ENCODE assay signal across 25 mouse cellular contexts in the genomic region with DNA sequence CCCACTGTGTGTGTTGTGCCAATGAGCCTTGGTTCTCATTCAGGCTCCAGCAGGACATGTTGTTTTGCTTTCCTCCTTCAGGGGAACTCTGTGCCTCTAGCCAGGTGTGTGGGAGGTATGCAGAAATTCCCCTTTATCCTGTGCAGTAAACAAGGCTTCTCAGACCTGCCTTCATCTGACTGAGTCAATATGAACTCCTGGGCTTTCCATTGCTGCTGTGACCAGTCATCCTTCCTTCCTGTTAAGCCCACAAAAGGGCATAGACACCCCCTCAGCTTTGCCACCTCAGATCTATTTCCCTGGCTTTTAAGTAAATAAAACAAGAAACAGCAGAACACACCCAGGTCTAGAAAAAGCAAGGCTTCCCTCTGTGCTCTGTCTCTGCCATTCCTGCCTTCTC. TPM values are rescaled to one million over a fixed set of nuclear protein-coding genes. Genes with fewer than 3 reads are reported as not detected.
A peak's percentile ranks its signal among the peaks of the same experiment; 100 is the strongest.
DNase-seq lines count a peak whose midpoint lies in the region; ATAC-seq and TF ChIP-seq lines count a peak whose summit lies in the region.
"Had no signal": no experiment of that assay in that cellular context is flagged by ENCODE, and none has a peak within 500 bp of the region (broad histone marks: within the 10 kb centered on the region; RNA-seq: fewer than 3 reads in every experiment).

No protein-coding gene starts in this region.

- H3K4me3 ChIP-seq in stomach, embryonic 15.5 days (replicated peaks), result no peak overlapping the region
- H3K4me3 ChIP-seq: embryonic facial prominence, embryonic 13.5 days; erythroblast, embryonic 14.5 days; heart, embryonic 10.5 days; hindbrain, embryonic 15.5 days; neural tube, embryonic 12.5 days had no signal

- no peak overlapping the region for H3K4me2 ChIP-seq in stomach, embryonic 15.5 days
- H3K4me2 ChIP-seq: embryonic facial prominence, embryonic 13.5 days; hindbrain, embryonic 15.5 days; midbrain, embryonic 11.5 days; neural tube, embryonic 12.5 days had no signal

- CTCF ChIA-PET in Patski (lab: Charles Lee), result no interaction called here

- no peaks in the 10 kb centered on the region for H3K9me3 ChIP-seq in stomach, embryonic 15.5 days
- H3K9me3 ChIP-seq: embryonic facial prominence, embryonic 13.5 days; heart, embryonic 10.5 days; hindbrain, embryonic 15.5 days; neural tube, embryonic 12.5 days had no signal

- TF ChIP-seq CTCF in Patski (IDR thresholded peaks at IDR 0.05), result no peak

- H3K27me3 ChIP-seq in Patski, result no peaks in the 10 kb centered on the region
- H3K27me3 ChIP-seq in stomach, embryonic 15.5 days (replicated peaks), result no peaks in the 10 kb centered on the region
- H3K27me3 ChIP-seq: embryonic facial prominence, embryonic 13.5 days; hindbrain, embryonic 15.5 days; neural tube, embryonic 12.5 days had no signal

- in situ Hi-C loops in Patski (cut with MboI; ENCODE audit: low pct_unique_long_range_greater_than_20kb), result no loop called here

- POLR2A ChIA-PET in Patski (lab: Charles Lee), result no interaction called here

- H3K27ac ChIP-seq in stomach, embryonic 15.5 days, result peak overlapping the region; percentile 70
- H3K27ac ChIP-seq: embryonic facial prominence, embryonic 13.5 days; heart, embryonic 10.5 days; hindbrain, embryonic 15.5 days; neural tube, embryonic 12.5 days had no signal

- H3K36me3 ChIP-seq in stomach, embryonic 15.5 days, result no peaks in the 10 kb centered on the region
- H3K36me3 ChIP-seq: embryonic facial prominence, embryonic 13.5 days; heart, embryonic 10.5 days; hindbrain, embryonic 15.5 days; neural tube, embryonic 12.5 days had no signal

- no peaks in the 10 kb centered on the region for H3K4me1 ChIP-seq in stomach, embryonic 15.5 days
- H3K4me1 ChIP-seq: embryonic facial prominence, embryonic 13.5 days; heart, embryonic 10.5 days; hindbrain, embryonic 15.5 days; neural tube, embryonic 12.5 days had no signal

- intact Hi-C loops in heart, postnatal 10 days (cut with DNase I), result no loop called here

- DNase-seq in heart, adult 11 months, result peak; percentile 80
- DNase-seq in heart, postnatal 10 days, result no peak
- DNase-seq in A20 (ENCODE audit: low read depth, low spot score) (peak; percentile 9), Patski (ENCODE audit: low read depth, low spot score) (no peak)
- DNase-seq in frontal cortex, postnatal 10 days (ENCODE audit: low spot score in 2 of 2), result no peak
- no peak for DNase-seq in layer of hippocampus, adult 9-11 months
- no peak for DNase-seq in ovary, postnatal 10 days (ENCODE audit: low spot score)
- DNase-seq: cerebellum, adult 11-12 months; cerebellum, postnatal 14 days; kidney, adult 18-20 months; kidney, postnatal 14 days; layer of hippocampus, postnatal 36 days; lung, adult 18-20 months; lung, postnatal 10 days; retina, postnatal 1 day had no signal

- ATAC-seq in Patski, result peak; percentile 10
- ATAC-seq in stomach, embryonic 15.5 days (ENCODE audit: insufficient read depth, low FRiP score, low read depth), result peak; percentile 67
- ATAC-seq: forebrain, embryonic 14.5 days had no signal

- H3K9ac ChIP-seq in stomach, embryonic 15.5 days, result no peak overlapping the region
- H3K9ac ChIP-seq: embryonic facial prominence, embryonic 13.5 days; hindbrain, embryonic 15.5 days; neural tube, embryonic 12.5 days had no signal

RNA-seq across cellular contexts. Expression of a gene that starts 45.2 kb away (rescaled TPM):
- total RNA-seq in heart, postnatal 10 days (2021), result 10 to 100 TPM; 25.9 to 33.4 TPM
- polyA plus RNA-seq in Patski (2021), result 24.6 TPM
- polyA plus RNA-seq in stomach, embryonic 15.5 days (2015; fragmentation: Nextera tagmentation; extraction: Ambion mirVana), result 74.5 and 81.4 TPM in 2 replicates
- total RNA-seq: hematopoietic stem cell, adult 5-6 weeks; megakaryocyte progenitor cell, adult 5-6 weeks had no signal
- polyA plus RNA-seq: erythroblast, embryonic 14.5 days had no signal

Comparison
In these comparisons a context has a peak if more than half of its experiments do, and no peak if none do; other contexts are left out.
1. DNase-seq: peak in heart, adult 11 months (single experiment) and A20 (single experiment); none in heart, postnatal 10 days (0 of 2), Patski (single experiment), frontal cortex, postnatal 10 days (0 of 2), layer of hippocampus, adult 9-11 months (single experiment) and ovary, postnatal 10 days (single experiment).